Mouse (Mus musculus) cortical plate, adult 2 months (tissue): ENCODE measurements around the gene Eps15l1.

Experiments used
- CTCF ChIP-seq: fragments of 200-500 bp; IDR thresholded peaks from 2 replicates; pipeline ENCODE4 v1.5.1; 2011; ENCODE audit warnings: mild to moderate bottlenecking, control low read depth, low read length; ENCODE audit not compliant: insufficient read depth; ENCODE audit errors: extremely low read depth
- POLR2A ChIP-seq: fragments of 200-500 bp; IDR thresholded peaks from 2 replicates; pipeline ENCODE4 v1.6.1; 2011; ENCODE audit warnings: mild to moderate bottlenecking, low read length, control low read depth; ENCODE audit not compliant: insufficient read depth; ENCODE audit errors: extremely low read depth

- TF ChIP-seq POLR2A (no peak), CTCF (peak; percentile 26; the same call in 1 of the 2 replicates)
Measured at GRCm38 (mm10) chr8:72429676-72430075, 8.4 kb upstream of the Eps15l1 start.
